Mouse (Mus musculus): Measurements from ENCODE around the gene Agk.

Agk gene

GRCm38 (mm10) chr6:40403640-40404285, 78.8 kb downstream of the Agk start:
- DNase-seq (ENCODE audit: extremely low read depth, insufficient read length, low spot score), result no peak

- DNase-seq (ENCODE audit: extremely low read depth, insufficient read length, low spot score), result no peak
Measured at GRCm38 (mm10) chr6:40411085-40411484, 86.1 kb downstream of the Agk start.

GRCm38 (mm10) chr6:40413046-40413445, 88.1 kb downstream of the Agk start:
- no peak for DNase-seq (ENCODE audit: extremely low read depth, insufficient read length, low spot score)

- no peak for DNase-seq (ENCODE audit: extremely low read depth, insufficient read length, low spot score)
Measured at GRCm38 (mm10) chr6:40413565-40413964, 88.6 kb downstream of the Agk start.

- no peak for DNase-seq (ENCODE audit: extremely low read depth, insufficient read length, low spot score)
Measured at GRCm38 (mm10) chr6:40415799-40416198, 90.8 kb downstream of the Agk start.

GRCm38 (mm10) chr6:40418386-40418785, 93.4 kb downstream of the Agk start:
- no peak for DNase-seq (ENCODE audit: extremely low read depth, insufficient read length, low spot score)

GRCm38 (mm10) chr6:40421099-40421498, 96.1 kb downstream of the Agk start:
- DNase-seq (ENCODE audit: extremely low read depth, insufficient read length, low spot score), result no peak

- DNase-seq (ENCODE audit: extremely low read depth, insufficient read length, low spot score), result no peak
Measured at GRCm38 (mm10) chr6:40423013-40423412, 98.0 kb downstream of the Agk start.

- DNase-seq (ENCODE audit: extremely low read depth, insufficient read length, low spot score), result no peak
Measured at GRCm38 (mm10) chr6:40423774-40424173, 98.8 kb downstream of the Agk start.

GRCm38 (mm10) chr6:40427441-40427840, 102.5 kb downstream of the Agk start:
- DNase-seq (ENCODE audit: extremely low read depth, insufficient read length, low spot score), result no peak

- DNase-seq (ENCODE audit: extremely low read depth, insufficient read length, low spot score), result no peak
Measured at GRCm38 (mm10) chr6:40428696-40429095, 103.7 kb downstream of the Agk start.

GRCm38 (mm10) chr6:40429521-40429931, 104.6 kb downstream of the Agk start:
- no peak for DNase-seq (ENCODE audit: extremely low read depth, insufficient read length, low spot score)

GRCm38 (mm10) chr6:40430251-40430650, 105.3 kb downstream of the Agk start:
- no peak for DNase-seq (ENCODE audit: extremely low read depth, insufficient read length, low spot score)

GRCm38 (mm10) chr6:40430878-40431277, 105.9 kb downstream of the Agk start:
- no peak for DNase-seq (ENCODE audit: extremely low read depth, insufficient read length, low spot score)

- DNase-seq (ENCODE audit: extremely low read depth, insufficient read length, low spot score), result no peak
Measured at GRCm38 (mm10) chr6:40431356-40431755, 106.4 kb downstream of the Agk start.

- DNase-seq (ENCODE audit: extremely low read depth, insufficient read length, low spot score), result no peak
Measured at GRCm38 (mm10) chr6:40431812-40432211, 106.8 kb downstream of the Agk start.

GRCm38 (mm10) chr6:40432346-40433275, 107.6 kb downstream of the Agk start:
- no peak for DNase-seq (ENCODE audit: extremely low read depth, insufficient read length, low spot score)

- no peak for DNase-seq (ENCODE audit: extremely low read depth, insufficient read length, low spot score)
Measured at GRCm38 (mm10) chr6:40434697-40435096, 109.7 kb downstream of the Agk start.

- DNase-seq (ENCODE audit: extremely low read depth, insufficient read length, low spot score), result peak; percentile 4
Measured at GRCm38 (mm10) chr6:40435151-40436046, 110.4 kb downstream of the Agk start.

- DNase-seq (ENCODE audit: extremely low read depth, insufficient read length, low spot score), result peak; percentile 62
Measured at GRCm38 (mm10) chr6:40436047-40436483, 111.1 kb downstream of the Agk start, which contains the start of gene E330009J07Rik. TSS of gene E330009J07Rik (minus strand) at chr6:40436135.

- no peak for DNase-seq (ENCODE audit: extremely low read depth, insufficient read length, low spot score)
Measured at GRCm38 (mm10) chr6:40438936-40439335, 114.0 kb downstream of the Agk start, which contains the start of gene Wee2. TSS of gene Wee2 (plus strand) at chr6:40439088.
